Comparison of ENCODE assay signal across 8 mouse cellular contexts in the genomic region with DNA sequence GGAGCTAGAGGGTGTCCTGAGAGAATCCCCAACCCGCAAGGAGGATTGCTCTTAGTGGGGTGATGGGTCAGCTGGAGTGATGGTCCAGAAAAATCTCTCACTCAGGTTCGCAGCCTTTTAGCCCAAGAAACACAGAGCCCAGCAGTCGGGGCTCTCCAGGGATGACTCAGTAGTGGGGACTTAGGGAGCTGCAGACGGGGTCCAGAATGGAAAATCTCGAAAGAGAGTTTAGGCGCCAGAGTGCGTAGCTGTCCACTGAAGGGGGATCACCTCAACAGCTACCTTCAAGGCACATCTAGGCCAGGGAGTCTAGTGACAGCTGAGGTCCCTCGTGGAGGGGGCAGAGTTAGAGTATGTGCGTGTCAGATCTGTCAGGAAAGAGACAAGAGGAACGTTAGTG. TPM values are rescaled to one million over a fixed set of nuclear protein-coding genes. Genes with fewer than 3 reads are reported as not detected.
DNase-seq lines count a peak whose midpoint lies in the region; ATAC-seq and TF ChIP-seq lines count a peak whose summit lies in the region.

No protein-coding gene starts in this region.

- no peak for DNase-seq in kidney, adult 8-10 months
- DNase-seq in intestine, embryonic 14.5 days (ENCODE audit: low spot score) = no peak
- no peak for DNase-seq in midbrain, postnatal 0 days (ENCODE audit: low spot score)
- DNase-seq in cerebellum, postnatal 14 days = no peak
- no peak for DNase-seq in urinary bladder, postnatal 4 days (ENCODE audit: low spot score in 2 of 2)

- H3K9ac ChIP-seq in kidney, embryonic 15.5 days = no peak overlapping the region
- peak overlapping the region; percentile 44; the same call in 1 of the 2 replicates for H3K9ac ChIP-seq in embryonic facial prominence, embryonic 12.5 days
- peak overlapping the region; percentile 42 for H3K9ac ChIP-seq in intestine, embryonic 14.5 days (ENCODE audit: low read length)
- H3K9ac ChIP-seq in midbrain, postnatal 0 days (replicated peaks; ENCODE audit: low read length, poor library complexity, severe bottlenecking) = peak overlapping the region; percentile 51

- peaks cover 74% of the 10 kb centered on the region for H3K27me3 ChIP-seq in kidney, embryonic 15.5 days
- H3K27me3 ChIP-seq in embryonic facial prominence, embryonic 12.5 days = peaks cover 56% of the 10 kb centered on the region
- peaks cover 55% of the 10 kb centered on the region for H3K27me3 ChIP-seq in intestine, embryonic 14.5 days (replicated peaks; ENCODE audit: control insufficient read depth, insufficient read depth, low read length)
- peaks cover 12% of the 10 kb centered on the region for H3K27me3 ChIP-seq in midbrain, postnatal 0 days (ENCODE audit: insufficient read depth, low read length)

- 21% methylated on average over 10 of the region's 10 CpGs for WGBS in kidney, embryonic 15.5 days
- 11% methylated on average over 10 of the region's 10 CpGs for WGBS in embryonic facial prominence, embryonic 12.5 days
- 19% methylated on average over 10 of the region's 10 CpGs for WGBS in intestine, embryonic 14.5 days
- 21% methylated on average over 10 of the region's 10 CpGs for WGBS in midbrain, postnatal 0 days

- peaks cover 17% of the 10 kb centered on the region for H3K4me1 ChIP-seq in kidney, embryonic 15.5 days
- H3K4me1 ChIP-seq in embryonic facial prominence, embryonic 12.5 days = peaks cover 13% of the 10 kb centered on the region
- peaks cover 8% of the 10 kb centered on the region; the same call in 1 of the 2 replicates for H3K4me1 ChIP-seq in intestine, embryonic 14.5 days (replicated peaks; ENCODE audit: control insufficient read depth, insufficient read depth, low read length)
- H3K4me1 ChIP-seq in midbrain, postnatal 0 days (ENCODE audit: insufficient read depth, low read length) = peaks cover 3% of the 10 kb centered on the region; the same call in 1 of the 2 replicates

- H3K36me3 ChIP-seq in kidney, embryonic 15.5 days = no peaks in the 10 kb centered on the region
- no peaks in the 10 kb centered on the region for H3K36me3 ChIP-seq in embryonic facial prominence, embryonic 12.5 days
- H3K36me3 ChIP-seq in intestine, embryonic 14.5 days (ENCODE audit: control insufficient read depth, insufficient read depth, low read length) = no peaks in the 10 kb centered on the region
- H3K36me3 ChIP-seq in midbrain, postnatal 0 days (ENCODE audit: insufficient read depth, low read length) = no peaks in the 10 kb centered on the region

- peak overlapping the region; percentile 48 for H3K4me3 ChIP-seq in kidney, embryonic 15.5 days (replicated peaks)
- peak overlapping the region; percentile 41 for H3K4me3 ChIP-seq in embryonic facial prominence, embryonic 12.5 days
- H3K4me3 ChIP-seq in intestine, embryonic 14.5 days (ENCODE audit: low read depth, low read length) = peak overlapping the region; percentile 40
- peak overlapping the region; percentile 54 for H3K4me3 ChIP-seq in midbrain, postnatal 0 days (ENCODE audit: low read depth, low read length)

- peak; percentile 22; the same call in 1 of the 2 replicates for ATAC-seq in kidney, embryonic 15.5 days (replicated peaks; ENCODE audit: low FRiP score)
- no peak for ATAC-seq in embryonic facial prominence, embryonic 12.5 days (ENCODE audit: insufficient number of reproducible peaks, insufficient read depth, low FRiP score, low TSS enrichment)
- no peak for ATAC-seq in intestine, embryonic 14.5 days (replicated peaks; ENCODE audit: low FRiP score, low TSS enrichment, low read depth)
- ATAC-seq in midbrain, postnatal 0 days (ENCODE audit: low FRiP score) = 0 out of 2 replicates have a peak, but pooled peaks have one; percentile 14
- no peak for ATAC-seq in monocyte, adult 5-6 weeks (replicated peaks; ENCODE audit: insufficient number of reproducible peaks, low FRiP score, low TSS enrichment, poor library complexity, severe bottlenecking)

- 0 out of 2 replicates have a peak, but pooled peaks cover 4% of the 10 kb centered on the region for H3K9me3 ChIP-seq in kidney, embryonic 15.5 days (replicated peaks)
- no peaks in the 10 kb centered on the region for H3K9me3 ChIP-seq in embryonic facial prominence, embryonic 12.5 days
- H3K9me3 ChIP-seq in intestine, embryonic 14.5 days (ENCODE audit: control insufficient read depth, low read length) = no peaks in the 10 kb centered on the region
- H3K9me3 ChIP-seq in midbrain, postnatal 0 days (ENCODE audit: low read length) = no peaks in the 10 kb centered on the region

- no peak for TF ChIP-seq CTCF in midbrain, postnatal 0 days (IDR thresholded peaks at IDR 0.05)

- no peak overlapping the region for H3K27ac ChIP-seq in kidney, embryonic 15.5 days
- H3K27ac ChIP-seq in embryonic facial prominence, embryonic 12.5 days = no peak overlapping the region
- H3K27ac ChIP-seq in intestine, embryonic 14.5 days (ENCODE audit: low read depth) = no peak overlapping the region
- H3K27ac ChIP-seq in midbrain, postnatal 0 days (ENCODE audit: low read depth, low read length) = no peak overlapping the region

- H3K4me2 ChIP-seq in kidney, embryonic 15.5 days = peak overlapping the region; percentile 88
- peak overlapping the region; percentile 63 for H3K4me2 ChIP-seq in embryonic facial prominence, embryonic 12.5 days (replicated peaks)
- peak overlapping the region; percentile 71 for H3K4me2 ChIP-seq in intestine, embryonic 14.5 days (ENCODE audit: low read length)
- peak overlapping the region; percentile 86 for H3K4me2 ChIP-seq in midbrain, postnatal 0 days (ENCODE audit: low read depth, low read length, poor library complexity, severe bottlenecking)

RNA-seq across cellular contexts. Expression of a gene that starts 0.3 kb away (rescaled TPM):
- 0.91 and 1.5 TPM in 2 replicates for polyA plus RNA-seq in kidney, embryonic 15.5 days (2015; fragmentation: Nextera tagmentation; extraction: Ambion mirVana)
- 1.3 and 1.8 TPM in 2 replicates for polyA plus RNA-seq in embryonic facial prominence, embryonic 12.5 days (2016; fragmentation: Nextera tagmentation; extraction: Ambion mirVana)
- 7.8 and 9.8 TPM in 2 replicates for polyA plus RNA-seq in intestine, embryonic 14.5 days (2014; fragmentation: Nextera tagmentation; extraction: Ambion mirVana)
- total RNA-seq in midbrain, postnatal 0 days (2014; rRNA removed) = 4.6 and 5.6 TPM in 2 replicates
- 4.8 TPM in 2 replicates for polyA plus RNA-seq in midbrain, postnatal 0 days (2015; fragmentation: Nextera tagmentation; extraction: Ambion mirVana)
- not detected in 3 replicates for total RNA-seq in monocyte, adult 5-6 weeks (2017)

Comparison
In these comparisons a context has a peak if more than half of its experiments do, and no peak if none do; other contexts are left out.
1. ATAC-seq: peak in kidney, embryonic 15.5 days (single experiment) and midbrain, postnatal 0 days (single experiment); none in embryonic facial prominence, embryonic 12.5 days (single experiment), intestine, embryonic 14.5 days (single experiment) and monocyte, adult 5-6 weeks (single experiment).
2. Peak in every context shown above with its lines, with median percentiles within 50 percentile points of each other: H3K4me2 ChIP-seq and H3K4me3 ChIP-seq.